8 mouse cellular contexts compared by ENCODE assay signal in the genomic region with DNA sequence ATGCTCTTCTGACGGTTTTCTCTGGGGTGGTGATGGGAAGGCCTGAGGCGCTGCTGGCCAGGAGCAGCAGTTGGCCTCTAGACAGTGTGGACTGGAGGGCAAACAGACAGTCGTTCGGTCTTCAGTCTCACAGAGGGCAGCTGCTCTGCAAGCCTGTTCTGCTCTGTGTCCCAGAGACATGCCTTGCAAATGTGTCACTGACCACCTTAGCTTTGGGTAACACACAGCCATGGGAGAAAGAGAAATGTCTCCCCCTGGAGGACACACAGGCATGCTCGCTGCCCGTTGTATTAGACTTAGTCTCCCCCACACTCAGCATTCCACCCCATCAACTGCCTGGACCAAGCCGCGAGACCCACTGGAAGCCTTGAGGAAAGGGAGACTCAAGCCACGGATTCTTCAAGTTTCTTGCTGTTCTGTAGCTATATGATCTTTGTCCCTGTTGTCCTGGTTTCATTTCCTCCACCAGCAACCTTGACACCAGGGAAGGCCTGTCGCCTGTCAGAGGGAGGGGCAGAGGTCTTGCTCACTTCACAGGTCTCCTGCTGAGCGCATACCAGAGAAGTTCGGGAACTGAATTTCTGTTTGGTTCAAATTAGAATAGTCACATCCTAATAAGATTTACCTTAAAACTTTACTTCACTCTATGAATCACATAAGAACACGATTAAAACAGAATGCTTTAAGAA.
DNase-seq lines count a peak whose midpoint lies in the region; ATAC-seq and TF ChIP-seq lines count a peak whose summit lies in the region.

No protein-coding gene starts in this region.

- peak; percentile 60 for DNase-seq in G1E (ENCODE audit: low spot score)
- peak; percentile 15 for DNase-seq in cerebellum, adult 11 months
- DNase-seq in heart, postnatal 4 days: peak; percentile 80
- DNase-seq in layer of hippocampus, adult 2 months (ENCODE audit: low spot score in 2 of 2): peak; percentile 42 to 79
- DNase-seq in retina, adult 2 months (ENCODE audit: low read depth, low spot score): peak; percentile 36
- DNase-seq in thymus, postnatal 25 days: peak; percentile 83

- no peak overlapping the region for H3K9ac ChIP-seq in forebrain, embryonic 15.5 days (replicated peaks)
- no peak overlapping the region for H3K9ac ChIP-seq in lung, embryonic 15.5 days

- H3K4me2 ChIP-seq in forebrain, embryonic 15.5 days (replicated peaks): no peak overlapping the region
- H3K4me2 ChIP-seq in lung, embryonic 15.5 days: peak overlapping the region; percentile 29; the same call in 1 of the 2 replicates

- H3K27me3 ChIP-seq in G1E (ENCODE audit: insufficient read depth, low read length): peaks cover 44% of the 10 kb centered on the region
- H3K27me3 ChIP-seq in forebrain, embryonic 15.5 days: 0 out of 2 replicates have a peak, but pooled peaks cover 2% of the 10 kb centered on the region
- H3K27me3 ChIP-seq in lung, embryonic 15.5 days: no peaks in the 10 kb centered on the region

- peak; percentile 83 for TF ChIP-seq CTCF in G1E (IDR thresholded peaks at IDR 0.05; ENCODE audit: low read depth, low read length)
- TF ChIP-seq CTCF in layer of hippocampus, adult 2 months (conservative IDR thresholded peaks at IDR 0.05): peak; percentile 91

- no peak overlapping the region for H3K4me3 ChIP-seq in G1E (ENCODE audit: low read depth, low read length)
- no peak overlapping the region for H3K4me3 ChIP-seq in forebrain, embryonic 15.5 days
- H3K4me3 ChIP-seq in layer of hippocampus, adult 2 months: no peak overlapping the region
- H3K4me3 ChIP-seq in lung, embryonic 15.5 days: no peak overlapping the region

- ATAC-seq in G1E (ENCODE audit: extremely low read depth, insufficient number of reproducible peaks, low FRiP score, poor library complexity, severe bottlenecking): peak; percentile 54
- peak; percentile 74 for ATAC-seq in forebrain, embryonic 15.5 days (replicated peaks)
- ATAC-seq in lung, embryonic 15.5 days (ENCODE audit: borderline replicate concordance, extremely low read depth, low FRiP score, low TSS enrichment): peak; percentile 91

- H3K36me3 ChIP-seq in G1E (replicated peaks): no peaks in the 10 kb centered on the region
- no peaks in the 10 kb centered on the region for H3K36me3 ChIP-seq in forebrain, embryonic 15.5 days
- H3K36me3 ChIP-seq in lung, embryonic 15.5 days: no peaks in the 10 kb centered on the region

- 30% methylated on average over 13 of the region's 13 CpGs for WGBS in forebrain, embryonic 15.5 days
- 20% methylated on average over 13 of the region's 13 CpGs for WGBS in lung, embryonic 15.5 days

- no peak overlapping the region for H3K27ac ChIP-seq in forebrain, embryonic 15.5 days (replicated peaks)
- H3K27ac ChIP-seq in layer of hippocampus, adult 2 months: no peak overlapping the region
- H3K27ac ChIP-seq in lung, embryonic 15.5 days: peak overlapping the region; percentile 95

- no peaks in the 10 kb centered on the region for H3K9me3 ChIP-seq in G1E (replicated peaks)
- H3K9me3 ChIP-seq in forebrain, embryonic 15.5 days: no peaks in the 10 kb centered on the region
- H3K9me3 ChIP-seq in lung, embryonic 15.5 days: no peaks in the 10 kb centered on the region

- peaks cover 14% of the 10 kb centered on the region for H3K4me1 ChIP-seq in G1E (ENCODE audit: insufficient read depth, low read depth, low read length)
- peaks cover 11% of the 10 kb centered on the region; the same call in 1 of the 2 replicates for H3K4me1 ChIP-seq in forebrain, embryonic 15.5 days
- peaks cover 9% of the 10 kb centered on the region; the same call in 1 of the 2 replicates for H3K4me1 ChIP-seq in lung, embryonic 15.5 days

Comparison
In these comparisons a context has a peak if more than half of its experiments do, and no peak if none do; other contexts are left out.
1. DNase-seq: peak in every context shown above with its lines; median percentile 83 in thymus, postnatal 25 days; 80 in heart, postnatal 4 days; 60 in layer of hippocampus, adult 2 months; 60 in G1E; 36 in retina, adult 2 months; 15 in cerebellum, adult 11 months.